Mouse (Mus musculus) spleen, postnatal 14 days (tissue): ENCODE results near the gene Ugt1a5.

ENCODE experiments used
- DNase-seq, 2 experiments: peaks; one replicate each; pipeline ENCODE4 v3.0.0; 2021 to 2022; ENCODE audit warnings: low spot score in 2 of 2

The Ugt1a5 gene

GRCm38 (mm10) chr1:88261706-88262105, 95.9 kb downstream of the Ugt1a5 start:
- no peak for DNase-seq

DNA sequence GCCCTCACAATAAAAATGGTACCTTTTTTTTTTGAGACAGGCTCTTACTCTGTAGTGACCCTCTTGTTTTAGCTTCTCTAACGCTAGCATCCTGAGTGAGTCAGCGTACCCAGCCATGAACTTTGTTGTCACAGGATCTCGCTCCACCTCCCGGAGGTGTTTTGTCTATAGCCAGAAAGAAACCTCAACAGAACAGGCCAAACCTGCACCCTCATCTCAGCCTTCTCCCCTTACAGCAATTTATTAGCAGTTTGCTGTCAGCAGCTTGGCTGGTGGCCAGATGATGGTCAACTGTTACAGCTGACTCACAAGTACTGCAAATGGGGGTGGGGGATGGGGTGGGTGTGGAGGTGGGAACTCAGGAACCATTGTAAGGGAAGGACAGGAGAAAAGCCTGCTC, 96.4 kb downstream of the Ugt1a5 start:
- DNase-seq, result no peak

GRCm38 (mm10) chr1:88262961-88263360, 97.1 kb downstream of the Ugt1a5 start:
- no peak for DNase-seq

DNA sequence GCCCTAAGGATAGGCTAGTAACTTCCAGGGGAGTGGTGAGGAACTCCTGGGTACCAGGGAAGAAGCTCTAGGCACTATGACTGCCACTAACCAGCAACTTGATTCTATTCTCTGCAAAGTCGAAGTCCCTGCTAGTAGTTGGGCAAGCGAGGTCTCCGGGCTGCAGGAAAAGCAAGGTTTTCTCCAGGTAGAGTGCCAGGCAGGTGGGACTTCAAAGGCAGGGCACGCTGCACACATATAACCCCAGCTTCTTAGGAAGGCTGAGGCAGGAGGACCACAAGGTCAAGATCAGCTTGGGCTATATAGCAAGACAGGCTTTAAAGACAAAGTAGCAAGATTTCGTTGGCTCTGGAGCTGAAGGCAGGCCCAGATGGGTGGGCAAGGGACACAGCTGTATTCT, 98.0 kb downstream of the Ugt1a5 start:
- no peak for DNase-seq

DNA sequence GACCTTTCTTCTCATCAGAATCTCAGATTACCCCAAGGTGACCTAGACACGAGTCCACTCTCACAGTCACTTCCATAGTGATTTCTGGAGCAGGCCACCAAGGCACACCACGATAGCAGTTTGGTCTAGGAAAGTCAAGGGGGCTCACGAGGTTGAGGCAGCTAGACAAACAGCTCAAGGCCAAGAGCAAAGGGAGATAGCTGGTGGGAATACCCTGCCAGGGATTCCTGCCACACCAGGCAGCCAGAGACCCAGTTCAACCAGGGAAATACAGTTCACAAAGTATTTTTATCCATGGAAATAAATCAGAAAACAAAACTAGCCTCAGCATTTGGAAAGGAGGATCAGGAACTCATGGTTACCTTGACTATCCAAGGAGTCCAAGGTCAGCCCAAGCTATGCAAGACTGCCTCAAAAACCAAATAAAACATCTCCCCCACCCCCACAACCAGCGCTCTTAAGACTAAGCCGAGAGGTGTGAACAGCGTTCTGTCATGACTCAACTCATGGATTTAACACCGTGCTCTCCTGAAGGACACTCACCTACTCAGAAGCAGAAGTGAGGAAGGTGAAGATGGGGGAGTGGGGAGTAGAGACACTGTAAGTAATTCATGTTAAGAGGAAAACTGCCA, 98.5 kb downstream of the Ugt1a5 start:
- DNase-seq, result no peak

- peak in 1 of 2 experiments; percentile 20 for DNase-seq
Observed at GRCm38 (mm10) chr1:88264869-88265240, 99.0 kb downstream of the Ugt1a5 start.

DNA sequence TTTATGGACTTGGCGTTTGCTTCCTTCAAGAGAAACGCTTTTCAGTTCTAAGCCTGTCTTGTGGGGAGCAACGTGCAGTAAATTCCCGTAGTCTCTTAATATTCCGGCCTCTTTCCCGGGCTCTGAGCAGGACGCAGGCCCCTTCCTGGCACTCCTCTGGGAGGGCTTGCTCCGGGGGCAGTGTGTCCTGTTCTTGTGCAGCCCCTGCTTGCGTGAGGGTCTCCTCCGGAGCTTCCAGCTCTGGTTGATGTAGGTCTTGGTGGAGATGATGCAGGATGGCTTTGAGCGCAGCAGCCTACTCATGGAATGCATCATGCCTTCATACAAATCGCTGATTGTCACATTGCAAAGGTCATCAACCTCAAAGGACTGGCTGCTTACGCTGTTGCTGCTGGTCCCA, 100.3 kb downstream of the Ugt1a5 start:
- DNase-seq, result peak in 1 of 2 experiments; percentile 20

DNA sequence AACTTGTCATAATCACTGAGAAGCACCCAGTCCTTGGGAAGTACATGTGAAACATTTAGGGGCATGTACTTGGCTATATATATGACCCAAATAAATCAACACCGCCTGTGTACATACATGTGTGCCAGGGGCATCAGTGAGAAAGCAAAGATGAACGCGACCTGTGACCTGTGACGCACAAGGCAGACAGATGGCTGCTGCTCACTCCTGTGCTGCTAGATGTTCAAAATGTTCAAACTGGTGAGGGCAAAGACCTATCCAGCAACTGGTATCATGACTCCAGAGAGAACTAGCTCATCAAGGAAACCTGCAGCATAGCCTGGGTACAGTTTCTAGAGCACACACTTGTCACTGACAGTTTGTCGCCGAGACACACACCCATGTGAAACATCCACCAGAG, 101.7 kb downstream of the Ugt1a5 start:
- DNase-seq, result peak in 1 of 2 experiments; percentile 16

GRCm38 (mm10) chr1:88268070-88268469, 102.3 kb downstream of the Ugt1a5 start:
- DNase-seq, result peak in 1 of 2 experiments; percentile 11
